Mouse (Mus musculus) megakaryocyte, embryonic 14.5 days (primary cell): Measurements from ENCODE around the gene Apip.

Experiments
- FLI1 ChIP-seq: IDR thresholded peaks from 2 replicates; pipeline ENCODE4 v1.6.1; 2012; ENCODE audit warnings: low read length, inconsistent platforms, mixed read lengths
- GATA1 ChIP-seq: IDR thresholded peaks from 3 replicates; pipeline ENCODE4 v1.6.1; 2012; ENCODE audit warnings: mixed read lengths, low read length, inconsistent platforms, borderline replicate concordance

DNA sequence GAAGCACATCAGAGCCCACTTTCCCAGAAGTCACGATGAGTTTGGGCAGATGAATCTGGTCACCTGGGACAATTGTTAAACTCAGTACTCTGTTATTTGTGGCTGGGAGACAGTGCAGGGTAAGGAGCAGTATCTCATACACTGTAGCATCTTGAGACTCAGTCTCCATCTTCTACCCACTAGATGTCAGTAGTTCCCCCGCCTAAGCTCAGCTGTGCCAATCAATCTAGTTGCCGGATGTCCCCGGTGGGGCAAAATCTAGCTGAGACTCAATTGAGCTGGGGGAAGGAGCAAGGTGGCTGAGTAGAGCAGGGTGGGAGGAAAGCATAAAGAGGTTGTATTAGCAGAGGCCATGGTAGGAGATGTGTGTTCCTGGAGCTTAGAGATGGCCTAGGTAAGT is 57.7 kb downstream of the Apip start:
- TF ChIP-seq GATA1 = no peak
- TF ChIP-seq FLI1 = no peak
